Mouse (Mus musculus) kidney, postnatal 10 days (tissue): Measurements from ENCODE around the gene BC017158.
"Not testable (repeated sequence)": the region's sequence is repeated elsewhere in the genome, so short reads cannot be mapped to it uniquely, and the experiment has no call there.

Source experiments
- DNase-seq: peaks from one replicate; pipeline ENCODE4 v3.0.0; 2021; ENCODE audit warnings: mixed read lengths

BC017158 gene

GRCm38 (mm10) chr7:128297617-128298480 lies at the start of gene BC017158:
Gene BC017158, minus strand, starts transcription at chr7:128298170.
- DNase-seq = peak; percentile 83

- no peak for DNase-seq
These were observed 49.0 kb upstream of the BC017158 start for GRCm38 (mm10) chr7:128346991-128347390.

DNA sequence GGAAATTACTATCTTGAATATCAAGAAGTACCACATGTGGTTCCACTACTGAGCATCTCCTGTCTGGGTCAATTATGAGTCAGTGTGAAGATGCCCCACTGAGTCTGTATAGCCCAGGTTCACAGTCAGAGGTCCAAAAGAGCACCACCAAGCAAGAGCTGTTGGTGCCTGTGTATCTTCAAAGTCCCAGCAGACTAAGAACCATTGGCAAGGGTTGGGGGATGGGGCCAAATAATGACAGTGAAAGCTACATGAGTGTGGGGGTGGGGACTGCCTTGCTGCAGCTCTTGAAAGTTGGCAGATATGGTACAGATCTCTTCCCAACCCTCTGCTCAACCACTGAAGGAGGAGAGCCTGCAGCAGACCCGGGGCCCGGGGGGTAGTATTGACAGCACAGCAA lies 48.6 kb upstream of the BC017158 start:
- DNase-seq = no peak

DNA sequence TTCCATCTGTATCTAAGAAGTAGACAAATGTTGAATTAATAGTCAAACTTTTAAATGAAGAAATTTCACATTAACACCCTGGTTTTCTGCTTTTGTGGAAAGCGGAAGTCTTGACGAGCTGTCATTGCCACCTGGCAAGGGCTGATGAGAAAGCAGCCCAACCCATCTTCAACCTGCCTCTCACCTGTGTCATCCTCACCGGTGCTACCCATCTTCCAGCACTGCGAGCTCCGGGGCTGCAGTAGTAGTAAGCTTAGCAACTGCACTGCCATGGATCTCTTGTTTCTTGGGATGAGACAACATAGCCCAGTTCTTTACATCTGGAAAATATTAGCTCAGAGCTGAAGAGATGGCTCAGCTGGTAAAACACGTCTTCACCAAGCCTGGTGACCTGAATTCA lies 47.7 kb upstream of the BC017158 start:
- no peak for DNase-seq

- peak; percentile 87 for DNase-seq
These were observed 47.1 kb upstream of the BC017158 start for GRCm38 (mm10) chr7:128344928-128345653.

GRCm38 (mm10) chr7:128344488-128344887 lies 46.5 kb upstream of the BC017158 start:
- no peak for DNase-seq

DNA sequence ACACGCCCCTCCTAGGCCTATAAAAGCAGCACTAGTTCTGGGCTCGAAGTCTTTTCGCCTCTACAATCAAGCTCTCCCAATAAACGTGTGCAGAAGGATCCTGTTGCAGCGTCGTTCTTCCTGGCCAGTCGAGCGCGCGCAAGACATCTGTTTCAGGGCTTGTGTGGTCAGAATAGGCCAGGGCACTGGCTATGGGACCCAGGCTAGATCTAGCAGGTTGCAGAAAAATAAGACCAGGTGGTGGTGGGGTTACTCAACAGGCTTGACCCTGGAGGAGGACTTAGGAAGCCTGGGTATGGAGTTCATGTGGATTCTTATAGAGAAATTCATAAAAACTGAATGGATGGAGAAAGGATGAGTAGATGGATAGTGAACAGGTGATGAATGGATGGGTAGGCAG lies 44.7 kb upstream of the BC017158 start:
- DNase-seq = not testable (repeated sequence)

- not testable (repeated sequence) for DNase-seq
These were observed 42.4 kb upstream of the BC017158 start for GRCm38 (mm10) chr7:128340321-128340720.

DNA sequence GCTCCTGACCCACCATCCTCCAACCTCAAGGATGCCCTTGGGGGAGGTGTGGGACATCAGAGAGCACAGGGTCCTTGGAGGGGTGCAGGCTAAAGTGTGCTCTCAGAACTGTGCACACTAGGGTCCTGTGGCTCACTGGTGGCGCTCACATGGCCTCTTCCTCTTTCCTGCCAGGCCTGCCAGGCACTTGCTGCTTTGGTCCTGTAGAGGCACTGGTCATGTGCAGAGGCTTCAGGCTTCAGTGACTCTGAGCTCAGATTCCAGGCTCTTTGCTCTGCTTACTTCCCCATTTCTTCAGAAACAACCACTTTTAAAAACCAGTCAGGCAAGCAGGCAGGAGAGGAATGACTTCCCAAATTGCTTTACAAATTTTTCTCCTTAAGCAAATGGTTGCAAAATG lies 34.9 kb upstream of the BC017158 start:
- peak; percentile 39 for DNase-seq

GRCm38 (mm10) chr7:128330981-128331380 lies 33.0 kb upstream of the BC017158 start:
- no peak for DNase-seq

- no peak for DNase-seq
These were observed 27.0 kb upstream of the BC017158 start for GRCm38 (mm10) chr7:128324977-128325376.

GRCm38 (mm10) chr7:128321260-128321659 lies 23.3 kb upstream of the BC017158 start:
- DNase-seq = no peak

DNA sequence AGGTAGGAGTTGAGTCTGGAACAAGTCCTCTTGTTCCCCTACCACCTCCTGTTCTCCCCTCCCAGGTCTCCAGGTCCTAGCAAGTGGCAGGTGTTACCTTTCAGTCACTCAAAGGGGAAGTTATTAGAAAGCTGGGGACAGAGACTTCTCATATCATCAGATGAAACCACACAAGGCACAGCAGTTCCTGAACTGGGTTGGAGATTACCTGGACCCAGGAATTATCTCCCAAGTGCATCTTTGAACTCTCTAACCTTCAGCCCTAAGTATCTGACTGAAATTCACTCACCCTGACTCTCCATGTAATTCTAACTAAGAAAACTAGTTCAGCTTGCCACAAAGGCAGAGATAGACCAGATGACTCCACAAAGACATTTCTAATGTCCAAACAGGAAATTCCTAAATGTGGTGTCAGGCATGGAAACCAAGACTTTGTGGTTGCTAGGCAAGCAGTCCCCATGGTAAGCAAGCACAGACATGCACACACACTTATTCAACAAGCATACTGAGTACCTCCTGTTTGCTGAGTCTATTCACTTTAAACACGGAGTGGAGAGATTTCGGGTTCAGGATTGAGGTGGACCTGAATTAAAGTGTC lies 22.3 kb upstream of the BC017158 start:
- DNase-seq = no peak

GRCm38 (mm10) chr7:128319140-128319539 lies 21.2 kb upstream of the BC017158 start:
- no peak for DNase-seq

DNA sequence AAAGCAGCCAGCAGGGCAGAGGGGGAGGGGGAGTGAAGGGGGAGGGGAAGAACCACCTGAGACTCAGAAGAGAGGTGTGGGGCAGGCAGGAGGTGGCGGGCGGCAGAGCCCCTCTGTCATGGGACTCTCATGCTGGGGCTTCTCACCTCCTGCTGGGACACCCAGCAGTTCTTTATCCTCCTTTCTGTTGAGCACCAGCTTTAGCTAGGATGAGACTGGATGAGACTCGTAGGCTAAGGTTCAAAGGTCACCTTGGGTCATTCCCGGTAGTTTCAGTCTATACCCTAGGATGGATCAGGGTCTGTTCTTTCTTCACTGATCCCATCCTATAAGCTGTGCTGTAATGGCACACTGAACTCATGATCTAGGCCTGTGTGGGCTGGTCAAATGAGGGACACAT lies 19.0 kb upstream of the BC017158 start:
- DNase-seq = no peak

DNA sequence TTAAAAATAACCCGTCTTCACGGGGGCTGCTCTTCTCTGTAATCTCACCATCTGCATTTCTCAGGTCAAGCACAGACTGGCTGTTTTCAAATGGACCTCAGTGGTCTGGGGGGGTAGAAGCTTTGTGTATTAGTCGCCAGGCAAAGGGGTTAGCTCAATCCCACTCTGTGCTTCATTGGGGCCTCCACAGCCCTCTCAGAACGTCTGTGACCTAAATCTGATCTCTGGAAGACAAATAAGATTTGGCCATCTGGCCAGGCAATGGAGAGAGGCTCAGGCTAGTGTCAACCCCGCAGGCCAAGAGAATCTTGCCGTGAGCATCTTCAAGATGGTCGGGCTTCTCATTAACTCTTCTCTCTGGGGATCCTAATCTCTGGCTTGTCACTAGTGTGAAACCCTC lies 16.5 kb upstream of the BC017158 start:
- no peak for DNase-seq

DNA sequence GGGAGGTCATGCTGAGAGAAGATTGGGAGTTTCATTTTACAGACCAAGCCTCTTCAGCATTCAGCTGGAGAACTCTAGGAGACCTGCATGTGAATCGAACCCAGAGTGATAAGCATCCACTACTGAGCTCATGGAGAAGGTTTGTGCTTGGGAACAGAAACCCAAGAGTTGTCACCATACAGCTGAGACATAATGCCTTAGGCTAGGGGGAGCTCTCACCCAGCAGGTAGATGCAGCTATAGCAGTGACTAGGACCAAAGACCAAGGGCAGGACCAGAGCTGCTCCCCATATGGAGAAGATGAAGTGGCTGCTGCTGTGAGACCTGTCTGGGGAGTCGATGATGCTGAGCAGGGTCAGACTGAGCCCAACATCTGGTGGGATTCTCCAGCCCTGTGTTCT lies 15.6 kb upstream of the BC017158 start:
- no peak for DNase-seq

DNA sequence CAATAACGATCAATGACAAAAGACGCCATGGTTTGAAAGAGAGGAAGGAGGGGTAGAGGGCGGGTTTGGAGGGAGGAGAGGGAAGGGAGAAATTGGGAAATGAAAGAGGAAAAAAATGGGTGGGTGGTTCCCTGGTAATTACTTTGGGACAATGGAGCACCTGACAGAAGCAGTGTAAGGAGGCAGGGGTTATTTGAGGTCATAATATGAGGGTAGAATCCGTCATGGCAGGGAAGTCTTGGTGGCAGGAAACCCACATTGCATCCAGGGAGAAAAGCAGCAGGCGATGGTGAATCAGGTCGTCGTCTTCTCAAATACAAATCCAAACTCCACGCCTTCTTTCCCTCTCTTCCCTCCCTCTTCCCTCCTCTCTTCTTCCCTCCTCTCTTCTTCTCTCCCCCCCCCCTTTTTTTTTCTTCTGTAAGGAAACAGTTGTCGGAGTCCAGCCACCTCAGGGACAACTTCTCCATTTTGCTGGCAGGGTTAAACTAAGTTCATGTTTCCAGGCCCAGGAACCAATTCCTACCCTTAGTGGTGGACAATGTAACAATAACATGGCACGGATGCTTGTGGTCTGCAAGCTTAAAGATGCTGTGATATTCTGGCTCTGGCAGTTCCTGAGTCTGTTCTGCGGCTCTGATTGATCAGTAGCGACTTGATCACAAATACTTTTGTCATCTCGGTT lies 14.5 kb upstream of the BC017158 start:
- DNase-seq = no peak

- DNase-seq = no peak
These were observed 13.8 kb upstream of the BC017158 start for GRCm38 (mm10) chr7:128311811-128312210.

DNA sequence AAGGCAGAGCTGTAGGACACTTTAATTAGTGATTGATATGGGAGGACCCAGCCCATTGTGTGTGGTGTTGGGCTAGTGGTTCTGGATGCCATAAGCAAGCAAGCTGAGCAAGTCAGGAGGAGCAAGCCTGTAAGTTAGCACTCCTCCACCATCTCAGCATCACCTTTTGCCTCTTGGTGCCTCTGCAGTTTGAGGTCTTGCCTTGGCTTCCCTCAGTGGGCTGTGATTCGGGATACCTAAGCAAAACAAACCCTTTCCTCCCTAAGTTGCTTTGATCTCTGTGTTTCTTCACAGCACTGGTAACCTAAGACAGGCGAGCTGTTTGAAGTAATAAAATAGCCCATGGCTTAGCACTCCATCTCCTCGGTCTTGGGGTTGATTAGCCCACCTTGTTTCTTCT lies 13.3 kb upstream of the BC017158 start:
- no peak for DNase-seq

GRCm38 (mm10) chr7:128310229-128310688 lies 12.3 kb upstream of the BC017158 start:
- DNase-seq = no peak

DNA sequence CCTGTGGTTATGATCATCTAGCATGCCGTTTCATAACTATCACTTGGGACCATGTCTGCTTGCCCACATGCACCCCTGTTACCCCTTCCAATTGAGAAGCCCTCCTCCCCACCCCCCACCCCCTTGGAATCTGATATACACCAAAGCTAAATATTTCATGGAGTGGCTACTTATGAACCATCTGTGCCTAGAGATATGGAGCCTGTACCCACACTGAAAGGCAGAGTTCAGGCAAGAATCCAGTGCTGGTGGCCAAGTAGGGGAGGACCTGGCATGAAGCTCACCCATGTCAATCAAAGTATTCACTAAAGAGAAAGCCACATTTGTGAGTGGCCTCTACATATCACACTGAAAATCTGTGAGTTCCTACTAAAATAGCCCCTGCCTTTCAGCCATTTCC lies 11.8 kb upstream of the BC017158 start:
- DNase-seq = no peak

DNA sequence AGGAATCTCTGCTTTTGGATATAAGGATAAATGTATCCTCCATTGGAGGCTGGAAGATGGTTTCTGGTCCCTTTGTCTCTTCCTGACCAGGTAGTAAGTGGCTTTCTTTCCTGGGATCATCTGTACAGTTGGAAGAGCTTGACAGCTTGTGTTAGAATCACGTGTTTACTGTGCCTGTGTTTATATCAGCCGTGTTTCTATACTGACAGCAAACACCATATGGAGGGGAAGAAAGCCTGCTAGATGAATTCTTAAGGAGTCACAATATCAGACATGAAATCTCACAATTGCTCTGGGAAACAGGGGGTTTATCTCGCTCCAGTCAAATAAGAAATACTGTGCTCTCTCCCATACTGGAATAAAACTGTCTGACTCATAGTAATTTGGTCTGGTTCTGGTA lies 11.2 kb upstream of the BC017158 start:
- no peak for DNase-seq
